Mouse (Mus musculus): ENCODE results near the gene Sgms2.

DNA sequence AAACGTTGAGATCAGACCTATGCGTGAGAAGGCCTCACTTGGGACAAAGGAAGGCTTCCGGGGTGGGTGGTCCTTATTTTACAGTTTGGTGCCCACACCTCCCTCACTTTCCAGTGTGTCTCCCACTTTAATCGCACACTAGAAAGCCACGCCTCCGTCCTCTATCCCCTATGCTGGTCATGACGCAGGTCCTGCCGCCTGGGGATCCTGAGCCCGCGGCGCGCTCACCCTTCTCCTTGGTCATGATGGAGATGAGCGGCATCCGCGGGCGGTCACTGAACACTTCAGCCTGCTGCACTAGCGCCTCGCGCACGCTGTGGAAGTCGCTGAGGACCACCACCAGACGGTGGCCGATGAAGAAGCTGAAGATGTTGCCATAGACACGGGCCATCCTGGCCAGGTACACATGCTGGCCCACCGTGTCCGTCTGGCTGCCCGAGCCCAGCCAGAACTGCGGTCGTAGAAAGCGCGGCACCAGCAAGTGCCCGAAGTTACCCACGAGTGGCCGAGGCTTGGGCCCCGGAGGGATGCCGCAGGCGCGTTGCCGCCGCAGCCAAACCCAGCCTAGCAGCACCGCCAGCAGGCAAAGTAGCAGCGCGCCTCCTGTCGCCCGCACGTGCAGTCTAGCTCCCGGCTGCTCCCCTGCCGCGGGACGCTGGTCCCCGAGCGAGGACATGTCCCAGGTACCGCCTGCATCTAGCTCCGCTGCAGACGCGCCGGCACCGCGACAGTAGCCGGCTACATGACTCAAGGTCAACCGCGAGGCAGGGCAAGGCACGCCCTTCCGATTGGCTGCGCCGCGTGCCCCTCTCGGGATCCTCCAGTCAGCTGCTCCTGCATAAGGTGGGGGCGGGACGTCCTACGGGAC, 188.5 kb downstream of the Sgms2 start, which contains the start of gene Cyp2u1:
- TF ChIP-seq CTCF (IDR thresholded peaks at IDR 0.05; ENCODE audit: low read depth, low read length) = no peak
- TF ChIP-seq POLR2A (IDR thresholded peaks at IDR 0.05; ENCODE audit: borderline replicate concordance, low read depth, low read length) = no peak
